Mouse (Mus musculus) intestine, embryonic 15.5 days (tissue): ENCODE measurements around the gene Ypel5. TPM values are rescaled to one million over a fixed set of nuclear protein-coding genes. Genes with fewer than 3 reads are reported as not detected.

ENCODE experiments used
- ATAC-seq: fragments of 200-750 bp; cut with Nextera tagmentation; 2 replicates; pipeline ENCODE4 v1.8.0; 2017; ENCODE audit warnings: moderate TSS enrichment, moderate library complexity
- H3K27ac ChIP-seq: fragments of 300-500 bp; sonication (generic); 2 replicates; pipeline ENCODE4 v1.5.1; 2015; ENCODE audit warnings: mild to moderate bottlenecking, inconsistent platforms
- H3K27me3 ChIP-seq: fragments of 300-500 bp; sonication (generic); replicated peaks from 2 replicates; pipeline ENCODE4 v1.6.1; 2015; ENCODE audit warnings: inconsistent platforms
- H3K36me3 ChIP-seq: fragments of 300-500 bp; sonication (generic); 2 replicates; pipeline ENCODE4 v1.6.1; 2015; ENCODE audit warnings: inconsistent platforms
- H3K4me1 ChIP-seq: fragments of 300-500 bp; sonication (generic); replicated peaks from 2 replicates; pipeline ENCODE4 v1.6.1; 2015; ENCODE audit warnings: inconsistent platforms
- H3K4me2 ChIP-seq: fragments of 300-500 bp; sonication (generic); replicated peaks from 2 replicates; pipeline ENCODE4 v1.6.1; 2015; ENCODE audit warnings: mild to moderate bottlenecking, inconsistent platforms
- H3K4me3 ChIP-seq: fragments of 300-500 bp; sonication (generic); replicated peaks from 2 replicates; pipeline ENCODE4 v1.5.1; 2015; ENCODE audit warnings: inconsistent platforms
- H3K9ac ChIP-seq: fragments of 300-500 bp; sonication (generic); 2 replicates; pipeline ENCODE4 v1.6.1; 2015; ENCODE audit warnings: inconsistent platforms
- H3K9me3 ChIP-seq: fragments of 300-500 bp; sonication (generic); 2 replicates; pipeline ENCODE4 v1.6.1; 2016; ENCODE audit warnings: inconsistent platforms
- WGBS: fragments of 180-500 bp; shearing (Covaris S2); methylation state at CpG from one replicate; pipeline ENCODE4 v1.1.7; 2015; 5-methylcytosine and 5-hydroxymethylcytosine counted together
- polyA plus RNA-seq: library from polyadenylated mRNA; unstranded; fragments of >200 nt; fragmentation: Nextera tagmentation; extraction: Ambion mirVana; gene quantifications from 2 replicates; pipeline ENCODE4 v1.2.1, GENCODE M21; 2015

The Ypel5 gene
- polyA plus RNA-seq, 1 experiment from 2014 or later: 38.9 TPM

- Histone ChIP-seq H3K9me3 (no peaks in the 10 kb centered on the region), H3K27me3 (no peaks in the 10 kb centered on the region), H3K9ac (no peak overlapping the region), H3K4me3 (no peak overlapping the region), H3K36me3 (no peaks in the 10 kb centered on the region), H3K27ac (no peak overlapping the region), H3K4me2 (no peak overlapping the region), H3K4me1 (no peaks in the 10 kb centered on the region)
- no peak for ATAC-seq
- 39% methylated on average over 4 of the region's 4 CpGs for WGBS
Measured at GRCm38 (mm10) chr17:72820425-72820824, 15.8 kb upstream of the Ypel5 start.

- ATAC-seq: no peak
- Histone ChIP-seq H3K9ac (no peak overlapping the region), H3K36me3 (no peaks in the 10 kb centered on the region), H3K27me3 (no peaks in the 10 kb centered on the region), H3K4me3 (no peak overlapping the region), H3K9me3 (no peaks in the 10 kb centered on the region), H3K4me1 (no peaks in the 10 kb centered on the region), H3K27ac (no peak overlapping the region), H3K4me2 (no peak overlapping the region)
- WGBS: 61% methylated on average over 1 of the region's 1 CpGs
Measured at GRCm38 (mm10) chr17:72821923-72822322, 14.3 kb upstream of the Ypel5 start.

- Histone ChIP-seq H3K9ac (no peak overlapping the region), H3K4me3 (no peak overlapping the region), H3K27ac (no peak overlapping the region), H3K9me3 (no peaks in the 10 kb centered on the region), H3K36me3 (no peaks in the 10 kb centered on the region), H3K27me3 (no peaks in the 10 kb centered on the region), H3K4me1 (no peaks in the 10 kb centered on the region), H3K4me2 (no peak overlapping the region)
- ATAC-seq: no peak
- WGBS: 86% methylated on average over 3 of the region's 3 CpGs
Measured at GRCm38 (mm10) chr17:72826916-72827534, 9.2 kb upstream of the Ypel5 start.

- H3K36me3 ChIP-seq: no peaks in the 10 kb centered on the region
- 0 out of 2 replicates have a peak overlapping the region, but pooled peaks have one; percentile 27 for H3K27ac ChIP-seq
- ATAC-seq: peak; percentile 95
Measured at GRCm38 (mm10) chr17:72828027-72828678, 8.1 kb upstream of the Ypel5 start.

GRCm38 (mm10) chr17:72828687-72829086 is 7.6 kb upstream of the Ypel5 start:
- 49% methylated on average over 8 of the region's 8 CpGs for WGBS
- H3K27me3 ChIP-seq: no peaks in the 10 kb centered on the region
- no peaks in the 10 kb centered on the region for H3K36me3 ChIP-seq
- no peaks in the 10 kb centered on the region for H3K9me3 ChIP-seq
- H3K4me3 ChIP-seq: no peak overlapping the region
- peak overlapping the region; percentile 27; the same call in 1 of the 2 replicates for H3K27ac ChIP-seq
- H3K4me1 ChIP-seq: no peaks in the 10 kb centered on the region
- no peak overlapping the region for H3K9ac ChIP-seq
- peak; percentile 71 for ATAC-seq
- no peak overlapping the region for H3K4me2 ChIP-seq

More at GRCm38 (mm10) chr17:72828027-72828678, 8.1 kb upstream of the Ypel5 start:
- no peaks in the 10 kb centered on the region for H3K9me3 ChIP-seq
- no peak overlapping the region for H3K4me2 ChIP-seq
- no peaks in the 10 kb centered on the region for H3K4me1 ChIP-seq
- H3K27me3 ChIP-seq: no peaks in the 10 kb centered on the region
- WGBS: 52% methylated on average over 3 of the region's 3 CpGs
- no peak overlapping the region for H3K4me3 ChIP-seq
- H3K9ac ChIP-seq: no peak overlapping the region

GRCm38 (mm10) chr17:72837140-72837712 is 973 bp downstream of the Ypel5 start:
- ATAC-seq: peak; percentile 68
- no peaks in the 10 kb centered on the region for H3K36me3 ChIP-seq
- peak overlapping the region; percentile 97 for H3K27ac ChIP-seq

GRCm38 (mm10) chr17:72837824-72838474 is 1.7 kb downstream of the Ypel5 start:
- 17% methylated on average over 8 of the region's 8 CpGs for WGBS
- H3K36me3 ChIP-seq: no peaks in the 10 kb centered on the region
- no peak for ATAC-seq
- peak overlapping the region; percentile 93 for H3K4me3 ChIP-seq
- H3K9ac ChIP-seq: peak overlapping the region; percentile 97
- peaks cover 6% of the 10 kb centered on the region for H3K4me1 ChIP-seq
- peak overlapping the region; percentile 78 for H3K4me2 ChIP-seq
- H3K27me3 ChIP-seq: no peaks in the 10 kb centered on the region
- 0 out of 2 replicates have a peak overlapping the region, but pooled peaks have one; percentile 97 for H3K27ac ChIP-seq
- no peaks in the 10 kb centered on the region for H3K9me3 ChIP-seq

More at GRCm38 (mm10) chr17:72837140-72837712, 973 bp downstream of the Ypel5 start:
- peak overlapping the region; percentile 97 for H3K9ac ChIP-seq
- WGBS: 0% methylated on average over 52 of the region's 77 CpGs
- H3K27me3 ChIP-seq: no peaks in the 10 kb centered on the region
- H3K9me3 ChIP-seq: no peaks in the 10 kb centered on the region
- peak overlapping the region; percentile 93 for H3K4me3 ChIP-seq
- H3K4me2 ChIP-seq: peak overlapping the region; percentile 78
- peaks cover 6% of the 10 kb centered on the region for H3K4me1 ChIP-seq

GRCm38 (mm10) chr17:72839000-72839399 is 2.7 kb downstream of the Ypel5 start:
- ATAC-seq: no peak
- no peak overlapping the region for H3K4me3 ChIP-seq
- H3K4me2 ChIP-seq: no peak overlapping the region
- H3K4me1 ChIP-seq: peaks cover 6% of the 10 kb centered on the region
- no peaks in the 10 kb centered on the region for H3K9me3 ChIP-seq
- 87% methylated on average over 2 of the region's 2 CpGs for WGBS
- no peak overlapping the region for H3K27ac ChIP-seq
- no peak overlapping the region for H3K9ac ChIP-seq
- H3K36me3 ChIP-seq: no peaks in the 10 kb centered on the region
- no peaks in the 10 kb centered on the region for H3K27me3 ChIP-seq

GRCm38 (mm10) chr17:72844393-72844792 is 8.1 kb downstream of the Ypel5 start:
- Histone ChIP-seq H3K27ac (no peak overlapping the region), H3K9ac (no peak overlapping the region), H3K36me3 (no peaks in the 10 kb centered on the region), H3K9me3 (no peaks in the 10 kb centered on the region), H3K4me1 (no peaks in the 10 kb centered on the region), H3K4me2 (no peak overlapping the region), H3K27me3 (no peaks in the 10 kb centered on the region), H3K4me3 (no peak overlapping the region)
- WGBS: 94% methylated on average over 6 of the region's 6 CpGs
- no peak for ATAC-seq

- Histone ChIP-seq H3K4me3 (no peak overlapping the region), H3K9ac (no peak overlapping the region), H3K4me1 (no peaks in the 10 kb centered on the region), H3K9me3 (no peaks in the 10 kb centered on the region), H3K27ac (no peak overlapping the region), H3K36me3 (no peaks in the 10 kb centered on the region), H3K27me3 (no peaks in the 10 kb centered on the region), H3K4me2 (no peak overlapping the region)
- ATAC-seq: no peak
- 89% methylated on average over 7 of the region's 7 CpGs for WGBS
Measured at GRCm38 (mm10) chr17:72844949-72845490, 8.8 kb downstream of the Ypel5 start.

GRCm38 (mm10) chr17:72845521-72845920 is 9.3 kb downstream of the Ypel5 start:
- Histone ChIP-seq H3K4me1 (no peaks in the 10 kb centered on the region), H3K27me3 (no peaks in the 10 kb centered on the region), H3K9me3 (no peaks in the 10 kb centered on the region), H3K27ac (no peak overlapping the region), H3K36me3 (no peaks in the 10 kb centered on the region), H3K4me3 (no peak overlapping the region), H3K4me2 (no peak overlapping the region), H3K9ac (no peak overlapping the region)
- ATAC-seq: no peak

- no peak overlapping the region for H3K4me3 ChIP-seq
- no peaks in the 10 kb centered on the region for H3K27me3 ChIP-seq
- no peak overlapping the region for H3K4me2 ChIP-seq
- H3K27ac ChIP-seq: no peak overlapping the region
- 77% methylated on average over 1 of the region's 1 CpGs for WGBS
- no peak overlapping the region for H3K9ac ChIP-seq
- no peak for ATAC-seq
- H3K9me3 ChIP-seq: no peaks in the 10 kb centered on the region
- H3K36me3 ChIP-seq: no peaks in the 10 kb centered on the region
- no peaks in the 10 kb centered on the region for H3K4me1 ChIP-seq
Measured at GRCm38 (mm10) chr17:72855298-72855697, 19.0 kb downstream of the Ypel5 start.
